Mouse (Mus musculus) myocyte (in vitro differentiated cells): ENCODE data around the gene D11Wsu47e. TPM values are rescaled to one million over a fixed set of nuclear protein-coding genes. Genes with fewer than 3 reads are reported as not detected.

Source experiments
- H3K27me3 ChIP-seq: one replicate; pipeline ENCODE4 v1.6.1; 2011; ENCODE audit not compliant: control insufficient read depth, insufficient read depth, insufficient read length
- H3K36me3 ChIP-seq: one replicate; pipeline ENCODE4 v1.6.1; 2011; ENCODE audit not compliant: control insufficient read depth, insufficient read depth
- H3K4me2 ChIP-seq: one replicate; pipeline ENCODE4 v1.6.1; 2011; ENCODE audit warnings: low read depth, control low read depth
- H3K4me3 ChIP-seq: one replicate; pipeline ENCODE4 v1.5.1; 2011; ENCODE audit warnings: mild to moderate bottlenecking, control low read depth, moderate library complexity
- H3K79me2 ChIP-seq: one replicate; pipeline ENCODE4 v1.6.1; 2011; ENCODE audit not compliant: control insufficient read depth, insufficient read depth
- H3ac ChIP-seq: one replicate; pipeline ENCODE4 v1.6.1; 2011; ENCODE audit not compliant: control insufficient read depth, insufficient read length
- CEBPB ChIP-seq: IDR thresholded peaks from 2 replicates; pipeline ENCODE4 v1.6.1; 2011; ENCODE audit warnings: mild to moderate bottlenecking, moderate library complexity; ENCODE audit not compliant: poor library complexity, insufficient read depth, severe bottlenecking
- E2F4 ChIP-seq: IDR thresholded peaks from one replicate; pipeline ENCODE4 v1.6.1; 2011; ENCODE audit warnings: mild to moderate bottlenecking, control low read depth, moderate library complexity; ENCODE audit not compliant: insufficient read depth
- MAX ChIP-seq: IDR thresholded peaks from one replicate; pipeline ENCODE4 v1.6.1; 2011; ENCODE audit warnings: low read depth, mild to moderate bottlenecking, control low read depth
- MYOD1 ChIP-seq, 3 experiments: IDR thresholded peaks; one replicate each; pipeline ENCODE4 v1.6.1; 2011; ENCODE audit warnings: control low read depth in 2 of 3, low read depth in 2 of 3, mild to moderate bottlenecking in 2 of 3, moderate library complexity in 1 of 3; ENCODE audit not compliant: insufficient read length in 2 of 3, control insufficient read depth in 1 of 3
- MYOG ChIP-seq, 3 experiments: IDR thresholded peaks; one replicate each; pipeline ENCODE4 v1.6.1; 2011; ENCODE audit warnings: control low read depth in 2 of 3, low read depth in 2 of 3, mild to moderate bottlenecking in 2 of 3; ENCODE audit not compliant: insufficient read length in 2 of 3, control insufficient read depth in 1 of 3, insufficient read depth in 1 of 3
- POLR2A ChIP-seq: IDR thresholded peaks from one replicate; pipeline ENCODE4 v1.6.1; 2011; ENCODE audit warnings: low read depth, mild to moderate bottlenecking, control low read depth, moderate library complexity; ENCODE audit not compliant: insufficient read length
- POLR2AphosphoS2 ChIP-seq: IDR thresholded peaks from one replicate; pipeline ENCODE4 v1.6.1; 2011; ENCODE audit warnings: low read depth, control low read depth; ENCODE audit not compliant: insufficient read length
- REST ChIP-seq: IDR thresholded peaks from one replicate; pipeline ENCODE4 v1.6.1; 2011; ENCODE audit warnings: mild to moderate bottlenecking, control low read depth, moderate library complexity; ENCODE audit not compliant: insufficient read depth, insufficient read length
- SRF ChIP-seq: IDR thresholded peaks from one replicate; pipeline ENCODE4 v1.6.1; 2011; ENCODE audit warnings: low read depth; ENCODE audit not compliant: control insufficient read depth, insufficient read length
- TCF12 ChIP-seq: IDR thresholded peaks from one replicate; pipeline ENCODE4 v1.6.1; 2011; ENCODE audit warnings: mild to moderate bottlenecking, control low read depth; ENCODE audit not compliant: poor library complexity, insufficient read depth, severe bottlenecking
- TCF3 ChIP-seq: IDR thresholded peaks from one replicate; pipeline ENCODE4 v1.6.1; 2011; ENCODE audit warnings: low read depth, control low read depth; ENCODE audit not compliant: insufficient read length
- USF1 ChIP-seq: IDR thresholded peaks from one replicate; pipeline ENCODE4 v1.6.1; 2011; ENCODE audit warnings: low read depth, mild to moderate bottlenecking, control low read depth, moderate library complexity
- polyA plus RNA-seq: library from polyadenylated mRNA; unstranded; fragments of >200 nt; fragmentation: generic; extraction: Trizol; gene quantifications from one replicate; pipeline ENCODE4 v1.2.1, GENCODE M21; 2012; ENCODE audit warnings: missing spikeins

D11Wsu47e gene
- polyA plus RNA-seq, 1 experiment, result 10.6 TPM

- H3ac ChIP-seq, result peak overlapping the region; percentile 93
- peaks cover 9% of the 10 kb centered on the region for H3K36me3 ChIP-seq
- peaks cover 58% of the 10 kb centered on the region for H3K79me2 ChIP-seq
- peak overlapping the region; percentile 90 for H3K4me2 ChIP-seq
- H3K27me3 ChIP-seq, result no peaks in the 10 kb centered on the region
- TF ChIP-seq TCF12 (no peak), MAX (no peak), REST (no peak), POLR2AphosphoS2 (no peak), TCF3 (no peak), MYOD1 (IDR thresholded peaks at IDR 0.05; ENCODE audit: control insufficient read depth in 1 of 3, insufficient read length in 2 of 3, low read depth in 2 of 3) (peak in 1 of 3 experiments; percentile 6), USF1 (no peak), POLR2A (no peak), E2F4 (no peak), CEBPB (no peak), MYOG (IDR thresholded peaks at IDR 0.05; ENCODE audit: control insufficient read depth in 1 of 3, insufficient read depth in 1 of 3, insufficient read length in 2 of 3, low read depth in 2 of 3) (peak in 1 of 3 experiments; percentile 18), SRF (no peak)
- H3K4me3 ChIP-seq, result peak overlapping the region; percentile 83
Measured at GRCm38 (mm10) chr11:113684707-113685426, 655 bp downstream of the D11Wsu47e start.

GRCm38 (mm10) chr11:113687031-113687430 lies 2.8 kb downstream of the D11Wsu47e start:
- Histone ChIP-seq H3K27me3 (no peaks in the 10 kb centered on the region), H3K4me2 (no peak overlapping the region), H3K79me2 (peaks cover 37% of the 10 kb centered on the region)

GRCm38 (mm10) chr11:113690506-113690905 lies 6.3 kb downstream of the D11Wsu47e start:
- no peak overlapping the region for H3K4me3 ChIP-seq
- H3K27me3 ChIP-seq, result no peaks in the 10 kb centered on the region
- peaks cover 12% of the 10 kb centered on the region for H3K79me2 ChIP-seq
- H3ac ChIP-seq, result no peak overlapping the region
- TF ChIP-seq TCF3, result no peak
- no peak for TF ChIP-seq MYOG (IDR thresholded peaks at IDR 0.05; ENCODE audit: control insufficient read depth in 1 of 3, insufficient read depth in 1 of 3, insufficient read length in 2 of 3, low read depth in 2 of 3)
- no peak for TF ChIP-seq CEBPB
- TF ChIP-seq POLR2AphosphoS2, result no peak
- no peak for TF ChIP-seq POLR2A
- TF ChIP-seq TCF12, result no peak
- TF ChIP-seq REST, result no peak
- TF ChIP-seq E2F4, result no peak
- TF ChIP-seq USF1, result no peak
- TF ChIP-seq MYOD1 (IDR thresholded peaks at IDR 0.05; ENCODE audit: control insufficient read depth in 1 of 3, insufficient read length in 2 of 3, low read depth in 2 of 3), result no peak
- TF ChIP-seq SRF, result no peak
- no peak for TF ChIP-seq MAX
- H3K36me3 ChIP-seq, result peaks cover 9% of the 10 kb centered on the region
- no peak overlapping the region for H3K4me2 ChIP-seq

More at GRCm38 (mm10) chr11:113687031-113687430, 2.8 kb downstream of the D11Wsu47e start:
- no peak overlapping the region for H3ac ChIP-seq
- no peak overlapping the region for H3K4me3 ChIP-seq
- TF ChIP-seq MAX (no peak), USF1 (no peak), TCF12 (no peak), CEBPB (no peak), E2F4 (no peak), SRF (no peak), POLR2AphosphoS2 (no peak), POLR2A (no peak), REST (no peak), MYOD1 (IDR thresholded peaks at IDR 0.05; ENCODE audit: control insufficient read depth in 1 of 3, insufficient read length in 2 of 3, low read depth in 2 of 3) (no peak), TCF3 (no peak)
- H3K36me3 ChIP-seq, result peaks cover 9% of the 10 kb centered on the region

GRCm38 (mm10) chr11:113691318-113691717 lies 7.1 kb downstream of the D11Wsu47e start:
- H3K4me3 ChIP-seq, result no peak overlapping the region
- H3K4me2 ChIP-seq, result no peak overlapping the region
- no peaks in the 10 kb centered on the region for H3K27me3 ChIP-seq
- peaks cover 3% of the 10 kb centered on the region for H3K79me2 ChIP-seq
- H3ac ChIP-seq, result no peak overlapping the region
- TF ChIP-seq USF1 (no peak), CEBPB (no peak), TCF3 (no peak), REST (no peak), POLR2AphosphoS2 (no peak), TCF12 (no peak), MYOD1 (IDR thresholded peaks at IDR 0.05; ENCODE audit: control insufficient read depth in 1 of 3, insufficient read length in 2 of 3, low read depth in 2 of 3) (no peak)
- peaks cover 9% of the 10 kb centered on the region for H3K36me3 ChIP-seq

GRCm38 (mm10) chr11:113691851-113692250 lies 7.6 kb downstream of the D11Wsu47e start:
- TF ChIP-seq E2F4 (no peak), POLR2A (no peak), REST (no peak), POLR2AphosphoS2 (no peak), TCF3 (no peak), CEBPB (no peak), MAX (no peak), SRF (no peak), USF1 (no peak), MYOD1 (IDR thresholded peaks at IDR 0.05; ENCODE audit: control insufficient read depth in 1 of 3, insufficient read length in 2 of 3, low read depth in 2 of 3) (no peak), MYOG (IDR thresholded peaks at IDR 0.05; ENCODE audit: control insufficient read depth in 1 of 3, insufficient read depth in 1 of 3, insufficient read length in 2 of 3, low read depth in 2 of 3) (no peak), TCF12 (no peak)
- H3K27me3 ChIP-seq, result no peaks in the 10 kb centered on the region
- no peak overlapping the region for H3K4me3 ChIP-seq
- no peak overlapping the region for H3K4me2 ChIP-seq
- H3K36me3 ChIP-seq, result peaks cover 9% of the 10 kb centered on the region
- H3K79me2 ChIP-seq, result no peaks in the 10 kb centered on the region
- no peak overlapping the region for H3ac ChIP-seq
